Mouse (Mus musculus): ENCODE results near the gene Uqcc3. TPM values are rescaled to one million over a fixed set of nuclear protein-coding genes. Genes with fewer than 3 reads are reported as not detected.
"Not testable (repeated sequence)": the region's sequence is repeated elsewhere in the genome, so short reads cannot be mapped to it uniquely, and the experiment has no call there.

Uqcc3 gene
- polyA plus RNA-seq, 1 experiment, result 40.0 TPM

GRCm38 (mm10) chr19:8881034-8881392, 290 bp upstream of the Uqcc3 start:
- H3K36me3 ChIP-seq (ENCODE audit: control insufficient read depth, insufficient read depth, low read length), result no peaks in the 10 kb centered on the region; the same call in 1 of the 2 replicates
- peaks cover 3% of the 10 kb centered on the region for H3K4me1 ChIP-seq (ENCODE audit: control insufficient read depth, insufficient read depth, low read length)
- TF ChIP-seq CTCF (IDR thresholded peaks at IDR 0.05; ENCODE audit: control insufficient read depth, insufficient read depth, insufficient replicate concordance, low read depth, low read length) (no peak), POLR2A (IDR thresholded peaks at IDR 0.05; ENCODE audit: control insufficient read depth, low read depth, low read length) (no peak)
- H3K27ac ChIP-seq (ENCODE audit: control insufficient read depth, insufficient read depth, low read depth, low read length), result no peak overlapping the region
- peak overlapping the region; percentile 92; the same call in 1 of the 2 replicates for H3K4me3 ChIP-seq (ENCODE audit: control insufficient read depth, low read depth, low read length)
- no peaks in the 10 kb centered on the region for H3K27me3 ChIP-seq (ENCODE audit: control insufficient read depth, insufficient read depth, low read length)

- H3K27me3 ChIP-seq (ENCODE audit: control insufficient read depth, insufficient read depth, low read length), result no peaks in the 10 kb centered on the region
- no peak overlapping the region for H3K27ac ChIP-seq (ENCODE audit: control insufficient read depth, insufficient read depth, low read depth, low read length)
- H3K36me3 ChIP-seq (ENCODE audit: control insufficient read depth, insufficient read depth, low read length), result peaks cover 6% of the 10 kb centered on the region
- peaks cover 6% of the 10 kb centered on the region for H3K4me1 ChIP-seq (ENCODE audit: control insufficient read depth, insufficient read depth, low read length)
- TF ChIP-seq CTCF (IDR thresholded peaks at IDR 0.05; ENCODE audit: control insufficient read depth, insufficient read depth, insufficient replicate concordance, low read depth, low read length) (no peak), POLR2A (IDR thresholded peaks at IDR 0.05; ENCODE audit: control insufficient read depth, low read depth, low read length) (no peak)
- no peak overlapping the region for H3K4me3 ChIP-seq (ENCODE audit: control insufficient read depth, low read depth, low read length)
Measured at GRCm38 (mm10) chr19:8875031-8875430, 5.7 kb downstream of the Uqcc3 start.

GRCm38 (mm10) chr19:8872266-8872840, 8.4 kb downstream of the Uqcc3 start:
- Histone ChIP-seq H3K36me3 (ENCODE audit: control insufficient read depth, insufficient read depth, low read length) (peaks cover 6% of the 10 kb centered on the region), H3K27me3 (ENCODE audit: control insufficient read depth, insufficient read depth, low read length) (no peaks in the 10 kb centered on the region), H3K4me1 (ENCODE audit: control insufficient read depth, insufficient read depth, low read length) (peaks cover 6% of the 10 kb centered on the region), H3K4me3 (ENCODE audit: control insufficient read depth, low read depth, low read length) (peak overlapping the region; percentile 87), H3K27ac (ENCODE audit: control insufficient read depth, insufficient read depth, low read depth, low read length) (peak overlapping the region; percentile 41; the same call in 1 of the 2 replicates)
- TF ChIP-seq POLR2A (IDR thresholded peaks at IDR 0.05; ENCODE audit: control insufficient read depth, low read depth, low read length), result no peak
- no peak for TF ChIP-seq CTCF (IDR thresholded peaks at IDR 0.05; ENCODE audit: control insufficient read depth, insufficient read depth, insufficient replicate concordance, low read depth, low read length)

GRCm38 (mm10) chr19:8871267-8872186, 9.2 kb downstream of the Uqcc3 start, which contains the start of gene Ubxn1:
Ubxn1 (plus strand) TSS chr19:8871496.
- Histone ChIP-seq H3K27ac (ENCODE audit: control insufficient read depth, insufficient read depth, low read depth, low read length) (peak within 1 kb of the TSS; percentile 93), H3K36me3 (ENCODE audit: control insufficient read depth, insufficient read depth, low read length) (peaks cover 6% of the 10 kb centered on the region), H3K4me1 (ENCODE audit: control insufficient read depth, insufficient read depth, low read length) (peaks cover 6% of the 10 kb centered on the region), H3K4me3 (ENCODE audit: control insufficient read depth, low read depth, low read length) (peak within 1 kb of the TSS; percentile 87), H3K27me3 (ENCODE audit: control insufficient read depth, insufficient read depth, low read length) (no peaks in the 10 kb centered on the region)
- TF ChIP-seq CTCF (IDR thresholded peaks at IDR 0.05; ENCODE audit: control insufficient read depth, insufficient read depth, insufficient replicate concordance, low read depth, low read length) (no peak), POLR2A (IDR thresholded peaks at IDR 0.05; ENCODE audit: control insufficient read depth, low read depth, low read length) (peak; percentile 90)

GRCm38 (mm10) chr19:8870838-8871237, 9.9 kb downstream of the Uqcc3 start:
- H3K4me3 ChIP-seq (ENCODE audit: control insufficient read depth, low read depth, low read length), result peak overlapping the region; percentile 87
- H3K36me3 ChIP-seq (ENCODE audit: control insufficient read depth, insufficient read depth, low read length), result peaks cover 6% of the 10 kb centered on the region
- no peak for TF ChIP-seq CTCF (IDR thresholded peaks at IDR 0.05; ENCODE audit: control insufficient read depth, insufficient read depth, insufficient replicate concordance, low read depth, low read length)
- H3K27ac ChIP-seq (ENCODE audit: control insufficient read depth, insufficient read depth, low read depth, low read length), result peak overlapping the region; percentile 93
- no peaks in the 10 kb centered on the region for H3K27me3 ChIP-seq (ENCODE audit: control insufficient read depth, insufficient read depth, low read length)
- peaks cover 6% of the 10 kb centered on the region for H3K4me1 ChIP-seq (ENCODE audit: control insufficient read depth, insufficient read depth, low read length)

GRCm38 (mm10) chr19:8870381-8870780, 10.3 kb downstream of the Uqcc3 start:
- H3K36me3 ChIP-seq (ENCODE audit: control insufficient read depth, insufficient read depth, low read length); H3K4me1 ChIP-seq (ENCODE audit: control insufficient read depth, insufficient read depth, low read length); H3K27me3 ChIP-seq (ENCODE audit: control insufficient read depth, insufficient read depth, low read length); H3K27ac ChIP-seq (ENCODE audit: control insufficient read depth, insufficient read depth, low read depth, low read length); H3K4me3 ChIP-seq (ENCODE audit: control insufficient read depth, low read depth, low read length): not testable (repeated sequence)

- no peak overlapping the region for H3K27ac ChIP-seq (ENCODE audit: control insufficient read depth, insufficient read depth, low read depth, low read length)
- H3K36me3 ChIP-seq (ENCODE audit: control insufficient read depth, insufficient read depth, low read length), result no peaks in the 10 kb centered on the region
- no peak overlapping the region for H3K4me3 ChIP-seq (ENCODE audit: control insufficient read depth, low read depth, low read length)
- no peak for TF ChIP-seq CTCF (IDR thresholded peaks at IDR 0.05; ENCODE audit: control insufficient read depth, insufficient read depth, insufficient replicate concordance, low read depth, low read length)
- TF ChIP-seq POLR2A (IDR thresholded peaks at IDR 0.05; ENCODE audit: control insufficient read depth, low read depth, low read length), result no peak
- H3K27me3 ChIP-seq (ENCODE audit: control insufficient read depth, insufficient read depth, low read length), result no peaks in the 10 kb centered on the region
- no peaks in the 10 kb centered on the region for H3K4me1 ChIP-seq (ENCODE audit: control insufficient read depth, insufficient read depth, low read length)
Measured at GRCm38 (mm10) chr19:8864265-8864664, 16.5 kb downstream of the Uqcc3 start.
